Mouse (Mus musculus) embryonic facial prominence, embryonic 11.5 days (tissue): ENCODE measurements around the gene Hoxd8. TPM values are rescaled to one million over a fixed set of nuclear protein-coding genes. Genes with fewer than 3 reads are reported as not detected.

ENCODE experiments used
- ATAC-seq: fragments of 200-750 bp; cut with Nextera tagmentation; replicated peaks from 2 replicates; pipeline ENCODE4 v1.8.0; 2017; ENCODE audit warnings: low read depth; ENCODE audit not compliant: insufficient number of reproducible peaks, low FRiP score, low TSS enrichment
- DNase-seq: peaks from one replicate; pipeline ENCODE4 v3.0.0-alpha.2; 2015; ENCODE audit warnings: low spot score
- H3K27ac ChIP-seq: fragments of 300-500 bp; sonication (generic); replicated peaks from 2 replicates; pipeline ENCODE4 v1.5.1; 2014; ENCODE audit warnings: mild to moderate bottlenecking, low read depth, low read length, control low read depth
- H3K27me3 ChIP-seq: fragments of 300-500 bp; sonication (generic); 2 replicates; pipeline ENCODE4 v1.6.1; 2014; ENCODE audit warnings: mild to moderate bottlenecking, low read length, moderate library complexity, mixed read lengths; ENCODE audit not compliant: control insufficient read depth, insufficient read depth
- H3K36me3 ChIP-seq: fragments of 300-500 bp; sonication (generic); replicated peaks from 2 replicates; pipeline ENCODE4 v1.6.1; 2014; ENCODE audit warnings: low read depth, mild to moderate bottlenecking, low read length, moderate library complexity, mixed read lengths; ENCODE audit not compliant: control insufficient read depth, insufficient read depth
- H3K4me1 ChIP-seq: fragments of 300-500 bp; sonication (generic); 2 replicates; pipeline ENCODE4 v1.6.1; 2014; ENCODE audit warnings: low read length, mixed read lengths; ENCODE audit not compliant: control insufficient read depth, insufficient read depth
- H3K4me2 ChIP-seq: fragments of 300-500 bp; sonication (generic); 2 replicates; pipeline ENCODE4 v1.6.1; 2014; ENCODE audit warnings: low read depth, mild to moderate bottlenecking, control low read depth, low read length, moderate library complexity
- H3K4me3 ChIP-seq: fragments of 300-500 bp; sonication (generic); 2 replicates; pipeline ENCODE4 v1.5.1; 2014; ENCODE audit warnings: low read depth, low read length, control low read depth
- H3K9ac ChIP-seq: fragments of 300-500 bp; sonication (generic); replicated peaks from 2 replicates; pipeline ENCODE4 v1.6.1; 2014; ENCODE audit warnings: mild to moderate bottlenecking, control low read depth, low read length
- H3K9me3 ChIP-seq: fragments of 300-500 bp; sonication (generic); replicated peaks from 2 replicates; pipeline ENCODE4 v1.6.1; 2016; ENCODE audit warnings: mild to moderate bottlenecking, low read length, inconsistent platforms, mixed read lengths; ENCODE audit not compliant: control insufficient read depth
- WGBS: fragments of 180-500 bp; shearing (Covaris S2); extraction: QIAGEN DNeasy Blood & Tissue Kit; methylation state at CpG from one replicate; pipeline ENCODE4 v1.1.7; 2014; 5-methylcytosine and 5-hydroxymethylcytosine counted together
- polyA plus RNA-seq: library from polyadenylated mRNA; unstranded; fragments of >200 nt; fragmentation: Nextera tagmentation; extraction: Ambion mirVana; gene quantifications from 2 replicates; pipeline ENCODE4 v1.2.1, GENCODE M21; 2014

Gene Hoxd8
- polyA plus RNA-seq, 1 experiment from 2014 or later: 0.18 TPM

GRCm38 (mm10) chr2:74701949-74702819, 2.2 kb upstream of the Hoxd8 start:
- Histone ChIP-seq H3K9ac (no peak overlapping the region), H3K27ac (no peak overlapping the region), H3K4me3 (no peak overlapping the region), H3K27me3 (peaks cover 83% of the 10 kb centered on the region), H3K36me3 (no peaks in the 10 kb centered on the region), H3K4me2 (no peak overlapping the region), H3K9me3 (no peaks in the 10 kb centered on the region), H3K4me1 (peaks cover 14% of the 10 kb centered on the region)
- 10% methylated on average over 17 of the region's 17 CpGs for WGBS
- peak; percentile 89 for DNase-seq
- no peak for ATAC-seq

GRCm38 (mm10) chr2:74702820-74703219, 1.6 kb upstream of the Hoxd8 start:
- no peak overlapping the region for H3K9ac ChIP-seq
- H3K4me3 ChIP-seq: no peak overlapping the region
- H3K9me3 ChIP-seq: no peaks in the 10 kb centered on the region
- no peak overlapping the region for H3K27ac ChIP-seq
- H3K27me3 ChIP-seq: peaks cover 83% of the 10 kb centered on the region
- no peaks in the 10 kb centered on the region for H3K36me3 ChIP-seq
- ATAC-seq (no peak), DNase-seq (no peak)
- 15% methylated on average over 6 of the region's 6 CpGs for WGBS
- peaks cover 14% of the 10 kb centered on the region for H3K4me1 ChIP-seq
- H3K4me2 ChIP-seq: no peak overlapping the region

DNA sequence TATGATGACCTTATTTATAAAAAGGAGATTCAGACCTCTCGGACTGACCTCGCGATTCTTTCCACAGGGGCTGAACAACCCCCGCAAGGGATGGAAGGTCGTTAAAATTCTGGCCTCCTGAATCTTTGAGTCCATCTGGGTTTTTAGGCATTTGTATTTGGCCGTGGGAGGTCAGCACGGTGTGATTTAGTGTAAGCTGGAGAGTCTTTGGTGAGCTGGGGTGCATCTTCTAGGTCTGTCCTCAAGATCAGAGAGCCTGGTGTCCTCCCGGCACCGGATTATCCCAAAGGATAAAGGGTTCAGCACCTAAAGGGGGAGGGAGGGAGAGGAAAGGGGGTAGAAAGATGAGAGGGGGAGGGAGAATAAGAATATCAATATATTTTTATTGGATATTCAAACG, 1.1 kb upstream of the Hoxd8 start:
- H3K9me3 ChIP-seq: no peaks in the 10 kb centered on the region
- no peak overlapping the region for H3K9ac ChIP-seq
- no peaks in the 10 kb centered on the region for H3K36me3 ChIP-seq
- no peak overlapping the region for H3K27ac ChIP-seq
- DNase-seq (no peak), ATAC-seq (no peak)
- no peak overlapping the region for H3K4me3 ChIP-seq
- peaks cover 82% of the 10 kb centered on the region for H3K27me3 ChIP-seq
- no peak overlapping the region for H3K4me2 ChIP-seq
- 3% methylated on average over 10 of the region's 10 CpGs for WGBS
- peaks cover 14% of the 10 kb centered on the region for H3K4me1 ChIP-seq

DNA sequence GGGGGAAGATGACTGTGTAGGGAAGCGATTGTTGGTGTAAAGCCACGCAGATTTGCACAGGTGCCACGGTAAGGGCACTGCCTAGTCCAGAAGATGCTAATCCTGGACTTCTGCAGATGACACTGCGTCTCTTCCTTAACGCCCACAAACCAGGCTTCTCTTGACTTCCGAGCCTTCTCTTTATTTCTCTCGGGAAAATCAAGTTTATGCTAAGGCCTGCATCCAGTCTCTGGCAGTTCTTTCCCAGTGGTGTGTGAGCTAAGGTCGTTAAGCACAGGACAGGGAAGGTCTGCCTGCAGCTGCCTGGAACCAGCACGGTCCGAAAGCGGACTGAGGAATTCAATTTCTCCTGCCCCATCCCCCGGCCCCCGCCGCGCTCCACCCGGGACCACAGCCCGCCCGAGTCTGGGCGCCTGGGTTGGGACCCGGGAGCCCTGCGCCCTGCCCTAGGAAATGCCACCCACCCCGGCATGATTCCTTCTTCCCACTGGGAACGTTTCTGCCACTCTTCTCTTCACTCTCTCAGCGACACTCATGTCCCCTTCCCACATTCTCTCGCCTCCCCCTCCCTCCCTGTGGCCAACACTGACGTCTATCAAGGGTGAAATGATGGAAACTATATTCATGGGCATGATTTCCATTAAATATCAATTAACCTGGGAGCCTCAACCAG, 559 bp upstream of the Hoxd8 start:
- no peak for ATAC-seq
- Histone ChIP-seq H3K4me3 (no peak overlapping the region), H3K27me3 (peaks cover 83% of the 10 kb centered on the region), H3K9me3 (no peaks in the 10 kb centered on the region), H3K27ac (no peak overlapping the region), H3K4me2 (no peak overlapping the region), H3K36me3 (no peaks in the 10 kb centered on the region), H3K4me1 (peaks cover 14% of the 10 kb centered on the region), H3K9ac (no peak overlapping the region)
- WGBS: 1% methylated on average over 26 of the region's 26 CpGs
- DNase-seq: no peak

DNA sequence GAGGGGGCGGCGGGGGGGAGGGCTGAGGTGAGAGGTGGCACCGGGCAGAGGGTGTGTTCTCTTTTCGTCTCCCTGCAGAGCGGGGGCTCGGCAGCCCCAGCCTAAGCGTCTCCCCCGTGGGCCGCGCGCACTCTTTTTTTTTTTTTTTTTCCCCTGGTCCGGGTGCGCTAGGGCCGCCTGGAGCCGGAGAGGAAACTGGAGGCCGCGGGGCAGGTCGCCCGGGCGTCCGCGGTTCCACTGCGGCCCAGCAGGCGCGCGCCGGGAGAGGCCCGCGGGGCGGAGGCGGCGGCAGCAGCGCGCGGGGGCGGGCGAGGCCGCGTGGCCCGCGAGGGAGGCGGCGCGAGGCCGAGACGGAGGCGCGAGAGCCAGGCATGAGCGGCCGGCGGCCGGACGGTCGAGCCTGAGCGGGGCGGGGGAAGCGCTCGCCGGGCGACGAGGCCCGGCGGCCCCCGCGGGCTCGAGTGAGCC, 618 bp downstream of the Hoxd8 start:
- Histone ChIP-seq H3K27me3 (peaks cover 83% of the 10 kb centered on the region), H3K27ac (no peak overlapping the region), H3K9ac (peak overlapping the region; percentile 32; the same call in 1 of the 2 replicates), H3K9me3 (no peaks in the 10 kb centered on the region), H3K4me1 (peaks cover 14% of the 10 kb centered on the region), H3K4me2 (peak overlapping the region; percentile 79), H3K36me3 (no peaks in the 10 kb centered on the region), H3K4me3 (peak overlapping the region; percentile 33)
- WGBS: under 1% methylated on average over 36 of the region's 66 CpGs
- DNase-seq (no peak), ATAC-seq (no peak)

GRCm38 (mm10) chr2:74705467-74706089, 1.2 kb downstream of the Hoxd8 start:
- WGBS: under 1% methylated on average over 57 of the region's 85 CpGs
- no peaks in the 10 kb centered on the region for H3K9me3 ChIP-seq
- DNase-seq: no peak
- H3K36me3 ChIP-seq: no peaks in the 10 kb centered on the region
- H3K27me3 ChIP-seq: peaks cover 83% of the 10 kb centered on the region
- H3K4me3 ChIP-seq: peak overlapping the region; percentile 33
- H3K9ac ChIP-seq: peak overlapping the region; percentile 32; the same call in 1 of the 2 replicates
- no peak overlapping the region for H3K27ac ChIP-seq
- ATAC-seq: no peak
- peaks cover 14% of the 10 kb centered on the region for H3K4me1 ChIP-seq
- peak overlapping the region; percentile 79 for H3K4me2 ChIP-seq

DNA sequence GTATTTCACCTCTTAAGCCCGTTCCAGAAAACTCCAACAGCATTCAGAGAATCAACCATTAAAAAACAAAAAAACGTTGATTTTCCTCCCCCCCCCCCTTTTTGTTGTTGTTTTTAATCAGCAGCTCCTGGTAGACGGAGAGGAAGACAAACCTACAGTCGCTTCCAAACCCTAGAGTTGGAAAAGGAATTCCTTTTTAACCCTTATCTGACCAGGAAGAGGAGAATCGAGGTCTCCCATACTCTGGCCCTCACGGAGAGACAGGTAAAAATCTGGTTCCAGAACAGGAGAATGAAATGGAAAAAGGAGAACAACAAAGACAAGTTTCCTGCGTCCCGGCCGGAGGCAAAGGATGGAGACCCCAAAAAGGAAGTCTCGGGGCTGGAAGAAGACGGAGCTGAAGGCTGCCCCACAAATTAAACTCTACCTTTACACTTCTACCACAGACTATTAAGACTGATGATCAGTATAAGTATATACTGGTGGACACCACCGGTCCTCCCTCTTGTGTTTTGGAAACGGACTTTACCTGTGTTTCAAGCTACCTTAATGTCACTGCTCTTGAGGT, 2.1 kb downstream of the Hoxd8 start:
- Histone ChIP-seq H3K4me2 (no peak overlapping the region), H3K9ac (no peak overlapping the region)
- WGBS: 2% methylated on average over 13 of the region's 13 CpGs

More for the DNA sequence above, 2.1 kb downstream of the Hoxd8 start:
- H3K36me3 ChIP-seq: no peaks in the 10 kb centered on the region
- H3K4me3 ChIP-seq: no peak overlapping the region
- H3K9me3 ChIP-seq: no peaks in the 10 kb centered on the region
- DNase-seq (no peak), ATAC-seq (no peak)
- H3K27me3 ChIP-seq: peaks cover 81% of the 10 kb centered on the region
- H3K4me1 ChIP-seq: peaks cover 14% of the 10 kb centered on the region
- no peak overlapping the region for H3K27ac ChIP-seq
